Mouse (Mus musculus) CD8-positive naive resting alpha-beta T cell, adult 2 months (primary cell): ENCODE measurements around the gene Vopp1.
"Not testable (repeated sequence)": the region's sequence is repeated elsewhere in the genome, so short reads cannot be mapped to it uniquely, and the experiment has no call there.

Experiments used
- DNase-seq, 2 experiments: peaks; one replicate each; pipeline ENCODE4 v3.0.0; 2022; ENCODE audit warnings: low read depth in 2 of 2, low spot score in 2 of 2

The Vopp1 gene

DNA sequence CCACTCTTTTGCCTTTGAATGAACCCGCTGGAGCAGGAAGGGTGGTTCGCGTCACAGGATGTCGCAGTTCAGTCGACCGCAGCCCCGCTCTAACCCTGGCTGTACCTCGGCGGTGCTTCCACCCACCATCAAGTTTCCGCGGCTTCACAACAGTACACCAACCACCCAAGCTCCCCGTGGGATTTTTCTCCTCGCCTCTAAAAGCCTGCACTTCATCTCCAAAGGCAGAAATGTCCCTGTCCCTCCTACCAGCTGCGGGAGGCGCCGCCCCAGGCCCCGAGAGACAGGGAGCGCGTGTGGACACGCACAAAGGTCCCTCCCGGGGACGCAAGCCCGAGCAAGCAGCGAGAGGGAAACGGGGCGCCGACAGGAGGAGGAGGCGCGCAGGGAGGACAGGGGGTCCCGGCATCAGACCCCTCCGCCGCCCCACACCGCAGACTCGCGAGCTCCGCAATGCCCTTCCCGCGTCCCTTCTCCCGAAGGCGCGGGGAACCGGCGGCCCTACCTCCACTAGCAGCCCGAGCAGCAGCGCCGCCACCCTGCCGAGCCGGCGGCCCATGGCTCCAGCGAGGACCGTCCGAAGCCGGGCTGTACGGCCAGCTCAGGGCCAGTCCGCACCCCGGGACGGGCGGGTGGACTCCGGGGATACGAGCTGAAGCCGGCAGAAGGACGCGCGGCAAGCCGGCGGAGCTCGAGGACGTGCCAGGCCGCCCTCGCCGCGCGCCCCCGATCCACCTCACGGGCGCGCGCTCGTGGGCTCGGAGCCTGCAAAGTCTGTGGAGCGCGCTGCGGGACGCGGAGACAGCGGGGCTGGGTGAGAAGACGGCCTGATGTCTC lies at the start of gene Vopp1:
Vopp1 (minus strand) TSS at position 738 of the 837 bp plus-strand sequence.
- peak; percentile 73 to 78 for DNase-seq

DNA sequence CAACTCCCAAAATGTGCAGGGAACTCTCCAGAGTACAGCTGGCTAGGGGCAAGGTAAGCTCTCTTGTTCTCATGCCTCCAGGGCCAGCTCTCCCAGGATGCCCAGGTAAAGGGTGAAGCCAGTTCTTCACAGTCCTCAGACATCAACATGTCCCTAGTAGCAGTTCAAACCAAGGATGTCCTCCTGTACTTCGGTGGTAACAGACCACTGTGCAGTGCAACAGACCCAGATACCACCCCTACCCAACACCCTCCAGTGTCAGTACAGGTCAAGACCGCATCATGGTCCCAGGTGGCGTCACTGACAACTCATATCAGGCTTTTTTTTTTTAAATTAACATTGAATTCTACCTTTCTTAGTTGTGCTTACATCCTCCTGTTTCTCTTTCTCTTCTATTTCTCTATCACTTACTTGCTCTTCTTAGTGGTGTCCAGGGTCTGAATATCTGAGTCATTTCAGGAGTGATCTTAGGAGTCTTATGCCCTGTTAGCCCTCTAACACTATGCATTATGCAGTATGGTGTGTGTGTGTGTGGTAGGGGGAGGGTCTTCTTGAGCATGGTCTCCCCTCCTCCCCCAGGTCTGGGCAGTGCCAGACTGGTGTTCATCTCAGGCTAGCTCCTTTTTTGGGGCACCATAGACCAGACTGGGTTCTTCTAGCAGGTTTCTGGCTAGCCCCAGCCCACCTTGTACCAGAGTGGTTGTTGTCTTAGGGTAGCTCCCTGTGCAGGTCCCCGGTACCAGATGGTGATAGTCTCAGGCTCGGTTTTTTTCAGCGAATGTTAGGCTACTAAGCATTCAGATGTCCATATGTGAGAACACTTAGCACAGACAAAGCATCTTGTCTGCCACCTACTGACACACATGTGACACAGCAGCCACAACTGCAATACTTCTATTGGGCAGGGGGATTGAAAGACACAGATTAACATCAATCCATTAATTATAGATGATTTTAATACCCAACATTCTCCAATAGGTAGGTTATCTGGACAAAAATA lies 34.4 kb upstream of the Vopp1 start:
- DNase-seq: peak; percentile 10 to 45

GRCm38 (mm10) chr6:57851177-57851576 lies 26.2 kb upstream of the Vopp1 start:
- DNase-seq: not testable (repeated sequence)

GRCm38 (mm10) chr6:57850286-57850685 lies 25.3 kb upstream of the Vopp1 start, which contains the start of gene Vmn1r21:
Gene Vmn1r21 (minus strand): TSS chr6:57850343.
- DNase-seq: no peak

- DNase-seq: no peak
Measured at GRCm38 (mm10) chr6:57839693-57840408, 14.9 kb upstream of the Vopp1 start.

GRCm38 (mm10) chr6:57825259-57825715 lies 328 bp upstream of the Vopp1 start:
- no peak for DNase-seq

DNA sequence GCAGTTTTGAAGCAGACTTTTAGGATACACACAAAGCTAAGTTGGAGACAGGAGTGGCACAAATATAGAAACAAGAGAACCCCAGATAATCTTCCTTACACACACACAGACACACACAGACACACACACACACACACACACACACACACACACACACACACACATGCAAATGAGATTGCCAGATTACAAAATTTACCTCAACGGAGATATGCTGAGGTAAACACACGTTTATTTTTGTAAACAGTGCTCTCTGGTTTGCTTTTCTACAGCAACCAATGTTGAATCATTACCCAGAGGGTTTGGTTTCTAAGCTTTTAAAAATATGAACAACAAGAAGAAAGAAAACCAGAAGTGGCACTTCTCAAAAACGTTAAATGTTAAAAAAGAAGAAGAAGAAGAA lies 1.5 kb downstream of the Vopp1 start:
- no peak for DNase-seq

- peak in 1 of 2 experiments; percentile 23 for DNase-seq
Measured at GRCm38 (mm10) chr6:57822648-57823410, 2.1 kb downstream of the Vopp1 start.

GRCm38 (mm10) chr6:57814436-57814940 lies 10.5 kb downstream of the Vopp1 start:
- DNase-seq: no peak

GRCm38 (mm10) chr6:57811748-57812730 lies 12.9 kb downstream of the Vopp1 start:
- DNase-seq: no peak

- no peak for DNase-seq
Measured at GRCm38 (mm10) chr6:57805218-57806069, 19.5 kb downstream of the Vopp1 start.

- no peak for DNase-seq
Measured at GRCm38 (mm10) chr6:57803130-57803529, 21.8 kb downstream of the Vopp1 start.

DNA sequence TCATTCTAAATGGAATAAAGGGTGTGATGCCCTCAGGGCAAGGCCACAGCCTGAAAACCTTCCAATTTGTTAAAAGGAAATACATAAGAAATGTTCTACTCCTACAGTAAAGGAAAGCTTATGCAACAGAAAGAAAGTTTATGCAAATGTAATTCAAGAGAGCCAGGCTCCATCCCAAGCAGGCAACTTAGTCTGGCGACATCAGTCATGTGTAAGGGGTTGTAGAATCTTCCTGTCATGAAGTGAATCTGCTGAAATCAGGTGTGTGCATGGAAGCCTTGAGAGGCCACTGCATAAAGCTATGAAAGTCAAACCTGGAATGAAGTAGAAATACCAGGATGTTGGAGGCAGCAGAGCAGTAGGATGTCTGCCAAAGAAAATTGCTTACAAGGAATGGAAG lies 26.0 kb downstream of the Vopp1 start:
- no peak for DNase-seq

DNA sequence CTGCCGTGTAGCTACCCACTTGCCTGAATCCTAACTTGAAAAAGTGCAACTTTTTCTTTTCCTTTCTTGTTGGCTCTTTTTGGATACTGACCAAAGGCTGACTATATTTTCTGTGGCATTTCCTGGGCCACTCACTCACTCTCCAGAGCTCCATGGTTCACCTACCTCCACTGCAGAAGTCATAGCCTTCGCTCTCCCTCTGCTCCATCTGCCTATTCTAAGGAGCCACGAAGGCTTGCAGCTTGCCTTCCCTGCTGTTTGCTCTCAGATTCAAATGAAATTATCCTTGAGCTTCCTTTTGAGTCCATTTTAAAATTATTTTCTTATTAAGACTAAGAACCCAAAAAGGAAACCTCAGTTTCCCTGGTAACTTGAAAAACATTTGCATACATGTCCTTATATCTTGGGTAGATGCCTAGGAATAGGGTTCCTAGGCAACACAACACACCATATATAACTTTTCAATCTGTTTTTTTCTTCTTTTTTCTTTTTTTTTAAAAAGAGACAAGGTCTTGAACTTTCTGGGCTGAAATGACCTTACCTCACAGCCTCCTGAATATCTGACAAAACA lies 28.0 kb downstream of the Vopp1 start:
- no peak for DNase-seq

GRCm38 (mm10) chr6:57795835-57796234 lies 29.1 kb downstream of the Vopp1 start:
- DNase-seq: no peak

DNA sequence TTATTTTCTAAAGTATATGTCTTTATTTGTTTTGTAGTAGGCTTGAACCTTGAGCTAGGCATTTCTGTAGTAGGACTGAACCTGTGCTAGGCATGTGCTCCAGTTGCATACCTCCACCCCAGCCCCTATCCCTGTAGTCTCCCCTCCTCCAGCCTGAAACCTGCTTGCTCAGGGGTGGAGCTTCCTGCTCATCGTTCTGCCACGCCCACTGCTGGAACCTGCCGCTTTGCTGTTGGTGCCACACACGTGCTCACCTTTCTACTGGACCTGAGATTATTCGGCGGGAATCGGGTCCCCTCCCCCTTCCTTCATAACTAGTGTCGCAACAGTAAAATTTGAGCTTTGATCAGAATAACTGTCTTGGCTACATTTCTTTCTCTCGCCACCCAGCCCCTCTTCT lies 32.1 kb downstream of the Vopp1 start:
- not testable (repeated sequence) for DNase-seq

DNA sequence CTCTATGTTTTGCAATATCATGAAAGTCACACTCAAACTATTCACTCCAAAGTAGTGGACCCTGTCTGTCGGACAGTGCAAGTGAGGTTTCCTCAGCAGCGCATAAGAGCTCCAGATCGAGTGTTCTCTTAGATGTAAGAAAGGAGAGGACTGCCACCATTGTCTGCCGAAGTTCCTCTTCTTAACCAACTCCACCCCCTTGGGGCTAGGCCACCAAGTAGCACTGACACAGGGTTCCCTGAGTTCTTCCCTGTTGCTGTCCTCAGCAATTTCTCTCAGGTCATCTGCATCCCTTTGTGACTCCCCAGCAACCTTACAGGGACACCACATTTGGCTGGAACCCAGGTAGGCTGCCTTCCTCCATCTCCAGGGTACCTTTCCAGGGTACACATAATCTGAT lies 34.4 kb downstream of the Vopp1 start:
- DNase-seq: no peak
